Mouse (Mus musculus): Measurements from ENCODE around the gene Gm10197. TPM values are rescaled to one million over a fixed set of nuclear protein-coding genes. Genes with fewer than 3 reads are reported as not detected.

The Gm10197 gene
- polyA plus RNA-seq, 1 experiment from 2014 or later, result not detected

DNA sequence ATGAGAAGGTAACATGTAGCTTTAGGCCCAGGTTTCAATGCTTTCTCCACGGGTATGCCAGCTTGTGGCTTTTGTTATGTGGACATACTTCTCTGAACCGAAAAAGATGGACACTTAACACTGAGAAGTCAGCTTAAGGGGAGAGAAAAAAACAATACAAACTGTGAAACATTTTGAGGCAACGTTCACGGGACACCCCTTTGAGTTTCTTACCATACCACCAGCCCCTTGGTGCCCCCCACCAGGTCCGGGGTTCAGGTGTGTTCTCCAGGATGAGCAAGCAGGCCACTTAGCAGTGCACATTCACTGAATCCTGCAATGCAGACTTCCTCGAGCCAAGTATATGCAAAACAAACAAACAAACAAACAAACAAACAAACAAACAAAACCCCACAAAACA, 46.7 kb downstream of the Gm10197 start:
- Histone ChIP-seq H3K4me3 (no peak overlapping the region), H3K4me2 (peak overlapping the region; percentile 58), H3K4me1 (peaks cover 31% of the 10 kb centered on the region), H3K9ac (no peak overlapping the region), H3K27ac (no peak overlapping the region), H3K9me3 (replicated peaks) (no peaks in the 10 kb centered on the region), H3K27me3 (no peaks in the 10 kb centered on the region), H3K36me3 (ENCODE audit: poor library complexity, severe bottlenecking) (no peaks in the 10 kb centered on the region)
- no peak for ATAC-seq
- WGBS, result 41% methylated on average over 6 of the region's 6 CpGs

DNA sequence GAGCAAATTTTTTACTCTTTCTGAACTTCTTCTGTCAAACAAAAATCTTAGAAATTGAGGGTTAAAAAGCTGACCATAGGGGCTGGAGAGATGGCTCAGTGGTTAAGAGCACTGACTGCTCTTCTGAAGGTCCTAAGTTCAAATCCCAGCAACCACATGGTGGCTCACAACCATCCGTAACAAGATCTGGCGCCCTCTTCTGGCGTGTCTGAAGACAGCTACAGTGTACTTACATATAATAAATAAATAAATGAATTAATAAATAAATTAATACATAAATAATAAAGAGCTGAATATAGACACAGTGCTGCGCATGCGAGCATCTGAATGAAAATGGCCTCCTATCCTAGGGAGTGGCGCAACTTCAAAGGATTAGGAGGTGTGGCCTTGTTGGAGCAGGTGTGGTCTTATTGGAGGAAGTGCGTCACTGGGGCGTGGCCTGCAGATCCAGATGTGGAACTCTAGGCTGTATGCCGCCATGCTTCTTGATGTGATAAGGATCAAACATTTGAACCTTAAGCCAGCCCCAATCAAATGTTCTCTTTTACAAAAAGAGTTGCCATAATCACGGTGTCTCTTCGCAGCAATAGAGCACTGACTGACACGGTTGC, 49.0 kb downstream of the Gm10197 start:
- Histone ChIP-seq H3K27ac (no peak overlapping the region), H3K9ac (no peak overlapping the region), H3K9me3 (replicated peaks) (no peaks in the 10 kb centered on the region), H3K4me3 (no peak overlapping the region), H3K4me2 (no peak overlapping the region), H3K36me3 (ENCODE audit: poor library complexity, severe bottlenecking) (no peaks in the 10 kb centered on the region), H3K4me1 (peaks cover 33% of the 10 kb centered on the region), H3K27me3 (no peaks in the 10 kb centered on the region)
- WGBS, result 93% methylated on average over 12 of the region's 12 CpGs
- no peak for ATAC-seq

Other genes with a start within 250 kb of the Gm10197 start
- 34.2 and 34.5 TPM in 2 replicates for gene Add3, start 231.3 kb downstream of the Gm10197 start, polyA plus RNA-seq (2015; fragmentation: Nextera tagmentation; extraction: Ambion mirVana)
- gene Mxi1, start 61.2 kb downstream of the Gm10197 start, polyA plus RNA-seq (2015; fragmentation: Nextera tagmentation; extraction: Ambion mirVana), result 21.0 and 26.7 TPM in 2 replicates
- 48.7 and 50.9 TPM in 2 replicates for gene Smndc1, start 18.8 kb upstream of the Gm10197 start, polyA plus RNA-seq (2015; fragmentation: Nextera tagmentation; extraction: Ambion mirVana)
- 1.5 and 1.8 TPM in 2 replicates for gene Dusp5, start 157.3 kb upstream of the Gm10197 start, polyA plus RNA-seq (2015; fragmentation: Nextera tagmentation; extraction: Ambion mirVana)
- 412 and 436 TPM in 2 replicates for gene Nutf2-ps1, start 217.3 kb upstream of the Gm10197 start, polyA plus RNA-seq (2015; fragmentation: Nextera tagmentation; extraction: Ambion mirVana)
- 87.3 and 87.4 TPM in 2 replicates for gene Smc3, start 228.6 kb upstream of the Gm10197 start, polyA plus RNA-seq (2015; fragmentation: Nextera tagmentation; extraction: Ambion mirVana)

Measured in forebrain, embryonic 13.5 days (tissue).